Mouse (Mus musculus) C2C12 (cell line): ENCODE measurements around the gene Tdrd5. TPM values are rescaled to one million over a fixed set of nuclear protein-coding genes. Genes with fewer than 3 reads are reported as not detected.

Experiments used
- H3K27me3 ChIP-seq: one replicate; pipeline ENCODE4 v1.6.1; 2011; ENCODE audit not compliant: control insufficient read depth, insufficient read depth, insufficient read length
- H3K36me3 ChIP-seq: one replicate; pipeline ENCODE4 v1.6.1; 2011; ENCODE audit not compliant: control insufficient read depth, insufficient read depth
- H3K4me3 ChIP-seq: one replicate; pipeline ENCODE4 v1.5.1; 2011; ENCODE audit warnings: mild to moderate bottlenecking, control low read depth; ENCODE audit not compliant: poor library complexity, insufficient read depth, severe bottlenecking
- H3K79me2 ChIP-seq: one replicate; pipeline ENCODE4 v1.6.1; 2011; ENCODE audit not compliant: control insufficient read depth, insufficient read depth
- H3K79me3 ChIP-seq: one replicate; pipeline ENCODE4 v1.6.1; 2011; ENCODE audit warnings: low read depth, control low read depth
- H3ac ChIP-seq: one replicate; pipeline ENCODE3; 2011; ENCODE audit warnings: low read depth; ENCODE audit not compliant: control insufficient read depth, insufficient read length
- CEBPB ChIP-seq: IDR thresholded peaks from one replicate; pipeline ENCODE4 v1.6.1; 2011; ENCODE audit warnings: low read depth, mild to moderate bottlenecking, control low read depth, moderate library complexity
- CTCF ChIP-seq: IDR thresholded peaks from one replicate; pipeline ENCODE4 v1.5.1; 2011; ENCODE audit not compliant: control insufficient read depth, insufficient read depth, insufficient read length
- FOSL1 ChIP-seq: IDR thresholded peaks from one replicate; pipeline ENCODE4 v1.8.0; 2011; ENCODE audit warnings: mild to moderate bottlenecking, low read length; ENCODE audit not compliant: poor library complexity, insufficient read depth, severe bottlenecking
- MAX ChIP-seq: IDR thresholded peaks from one replicate; pipeline ENCODE4 v1.6.1; 2011; ENCODE audit warnings: mild to moderate bottlenecking, control low read depth
- MYOD1 ChIP-seq: IDR thresholded peaks from one replicate; pipeline ENCODE4 v1.6.1; 2011; ENCODE audit warnings: low read depth; ENCODE audit not compliant: control insufficient read depth, insufficient read length
- MYOG ChIP-seq: IDR thresholded peaks from one replicate; pipeline ENCODE4 v1.6.1; 2011; ENCODE audit not compliant: control insufficient read depth, insufficient read length; ENCODE audit errors: extremely low read depth
- USF1 ChIP-seq: IDR thresholded peaks from one replicate; pipeline ENCODE4 v1.6.1; 2011; ENCODE audit warnings: low read depth, mild to moderate bottlenecking, control low read depth, moderate library complexity
- polyA plus RNA-seq: library from polyadenylated mRNA; unstranded; fragments of >200 nt; fragmentation: generic; extraction: Trizol; gene quantifications from one replicate; pipeline ENCODE4 v1.2.1, GENCODE M21; 2012; ENCODE audit warnings: missing spikeins

The Tdrd5 gene
- polyA plus RNA-seq, 1 experiment: 0.01 TPM

GRCm38 (mm10) chr1:156217941-156218340 lies 85.5 kb downstream of the Tdrd5 start:
- Histone ChIP-seq H3K79me3 (no peaks in the 10 kb centered on the region), H3K36me3 (no peaks in the 10 kb centered on the region), H3K27me3 (no peaks in the 10 kb centered on the region), H3ac (no peak overlapping the region), H3K79me2 (no peaks in the 10 kb centered on the region), H3K4me3 (no peak overlapping the region)
- TF ChIP-seq USF1: no peak
- no peak for TF ChIP-seq MAX
- no peak for TF ChIP-seq MYOG
- TF ChIP-seq CEBPB: no peak
- no peak for TF ChIP-seq CTCF
- no peak for TF ChIP-seq FOSL1
- no peak for TF ChIP-seq MYOD1

GRCm38 (mm10) chr1:156217393-156217792 lies 86.1 kb downstream of the Tdrd5 start:
- peak; percentile 14 for TF ChIP-seq MYOD1
- TF ChIP-seq USF1: no peak

GRCm38 (mm10) chr1:156216249-156216648 lies 87.2 kb downstream of the Tdrd5 start:
- Histone ChIP-seq H3K27me3 (no peaks in the 10 kb centered on the region), H3K4me3 (no peak overlapping the region), H3K36me3 (no peaks in the 10 kb centered on the region), H3K79me2 (no peaks in the 10 kb centered on the region), H3K79me3 (no peaks in the 10 kb centered on the region), H3ac (no peak overlapping the region)
- TF ChIP-seq FOSL1: no peak
- TF ChIP-seq USF1: no peak
- TF ChIP-seq CTCF: no peak
- TF ChIP-seq MYOD1: no peak
- no peak for TF ChIP-seq MAX
- no peak for TF ChIP-seq MYOG

More at GRCm38 (mm10) chr1:156217393-156217792, 86.1 kb downstream of the Tdrd5 start:
- Histone ChIP-seq H3K36me3 (no peaks in the 10 kb centered on the region), H3K79me2 (no peaks in the 10 kb centered on the region), H3ac (no peak overlapping the region), H3K4me3 (no peak overlapping the region), H3K27me3 (no peaks in the 10 kb centered on the region), H3K79me3 (no peaks in the 10 kb centered on the region)

- H3ac ChIP-seq: no peak overlapping the region
- no peaks in the 10 kb centered on the region for H3K36me3 ChIP-seq
- H3K79me2 ChIP-seq: no peaks in the 10 kb centered on the region
- no peaks in the 10 kb centered on the region for H3K79me3 ChIP-seq
- H3K4me3 ChIP-seq: no peak overlapping the region
- TF ChIP-seq FOSL1 (no peak), MYOD1 (no peak), MAX (no peak), USF1 (no peak), CTCF (no peak), CEBPB (no peak), MYOG (no peak)
- no peaks in the 10 kb centered on the region for H3K27me3 ChIP-seq
These were observed 88.8 kb downstream of the Tdrd5 start for GRCm38 (mm10) chr1:156214651-156215050.

- Histone ChIP-seq H3K27me3 (no peaks in the 10 kb centered on the region), H3K79me2 (no peaks in the 10 kb centered on the region), H3K36me3 (no peaks in the 10 kb centered on the region), H3K4me3 (no peak overlapping the region), H3ac (no peak overlapping the region), H3K79me3 (no peaks in the 10 kb centered on the region)
- TF ChIP-seq USF1: no peak
- TF ChIP-seq CEBPB: no peak
- TF ChIP-seq MAX: no peak
- TF ChIP-seq CTCF: no peak
- TF ChIP-seq MYOG: no peak
- no peak for TF ChIP-seq FOSL1
- TF ChIP-seq MYOD1: no peak
These were observed 90.5 kb downstream of the Tdrd5 start for GRCm38 (mm10) chr1:156212923-156213322.

GRCm38 (mm10) chr1:156211809-156212317 lies 91.6 kb downstream of the Tdrd5 start:
- peaks cover under 1% of the 10 kb centered on the region for H3K27me3 ChIP-seq
- H3K79me3 ChIP-seq: no peaks in the 10 kb centered on the region
- TF ChIP-seq FOSL1 (no peak), CEBPB (no peak), MYOD1 (no peak), USF1 (no peak), CTCF (no peak), MAX (no peak), MYOG (no peak)
- no peaks in the 10 kb centered on the region for H3K36me3 ChIP-seq
- H3ac ChIP-seq: no peak overlapping the region
- H3K79me2 ChIP-seq: no peaks in the 10 kb centered on the region
- no peak overlapping the region for H3K4me3 ChIP-seq

Other genes starting within 250 kb of the Tdrd5 start
- not detected for gene Fam163a, start 98.6 kb downstream of the Tdrd5 start, polyA plus RNA-seq
- 0.04 TPM for gene Nphs2, start 7.1 kb upstream of the Tdrd5 start, polyA plus RNA-seq
- gene Gm2000, start 62.4 kb upstream of the Tdrd5 start, polyA plus RNA-seq: 905 TPM
- gene Axdnd1, start 117.5 kb upstream of the Tdrd5 start, polyA plus RNA-seq: 0.22 TPM
- gene Soat1, start 170.7 kb upstream of the Tdrd5 start, polyA plus RNA-seq: 72.5 TPM
- gene Gm10031, start 220.3 kb upstream of the Tdrd5 start, polyA plus RNA-seq: 1.5 TPM